ENCODE assay signal across 8 mouse cellular contexts in genomic region chr5:92656256-92656655, GRCm38 (mm10). TPM values are rescaled to one million over a fixed set of nuclear protein-coding genes. Genes with fewer than 3 reads are reported as not detected.
A peak's percentile ranks its signal among the peaks of the same experiment; 100 is the strongest.
DNase-seq lines count a peak whose midpoint lies in the region; ATAC-seq and TF ChIP-seq lines count a peak whose summit lies in the region.

No protein-coding gene starts in this region.

- no peak for TF ChIP-seq EP300 in ES-Bruce4 (IDR thresholded peaks at IDR 0.05; ENCODE audit: insufficient read depth, low read depth, low read length)

- no peaks in the 10 kb centered on the region for H3K36me3 ChIP-seq in ES-Bruce4 (ENCODE audit: control insufficient read depth, insufficient read depth, low read length, poor library complexity, severe bottlenecking)
- H3K36me3 ChIP-seq in lung, embryonic 16.5 days (ENCODE audit: control insufficient read depth, insufficient read depth, low read length) = no peaks in the 10 kb centered on the region

- peak; percentile 67 for TF ChIP-seq CTCF in ES-Bruce4 (IDR thresholded peaks at IDR 0.05; ENCODE audit: low read depth, low read length)
- peak; percentile 93 for TF ChIP-seq CTCF in gastrocnemius, adult 2 months (IDR thresholded peaks at IDR 0.05)

- no peak overlapping the region for H3K4me3 ChIP-seq in ES-Bruce4 (ENCODE audit: low read depth, low read length)
- H3K4me3 ChIP-seq in gastrocnemius, adult 2 months = no peak overlapping the region
- H3K4me3 ChIP-seq in lung, embryonic 16.5 days (ENCODE audit: low read length) = no peak overlapping the region

- no peak overlapping the region for H3K9ac ChIP-seq in ES-Bruce4 (ENCODE audit: low read depth, poor library complexity, severe bottlenecking)
- H3K9ac ChIP-seq in lung, embryonic 16.5 days (ENCODE audit: low read length) = no peak overlapping the region

- intact Hi-C loops in gastrocnemius, adult 2 months (cut with DNase I) = loop anchor here (1.0 to 5.0 kb wide), 3 partner anchors 54 to 196 kb away; partner anchors contain the start of genes Scarb2 and Stbd1

- ATAC-seq in lung, embryonic 16.5 days (ENCODE audit: low read depth) = peak; percentile 41; the same call in 1 of the 2 replicates

- no peak overlapping the region for H3K4me2 ChIP-seq in lung, embryonic 16.5 days (ENCODE audit: low read depth, low read length)

- TF ChIP-seq POLR2A in ES-Bruce4 (IDR thresholded peaks at IDR 0.05; ENCODE audit: insufficient read depth, low read length) = no peak

- 0% methylated on average over 1 of the region's 1 CpGs for WGBS in lung, embryonic 16.5 days

- no peaks in the 10 kb centered on the region for H3K27me3 ChIP-seq in ES-Bruce4 (ENCODE audit: control insufficient read depth, insufficient read depth, low read length, poor library complexity, severe bottlenecking)
- H3K27me3 ChIP-seq in lung, embryonic 16.5 days (ENCODE audit: control insufficient read depth, insufficient read depth, low read depth, low read length) = no peaks in the 10 kb centered on the region

- DNase-seq in B cell, adult 2 months = peak; percentile 81 to 86
- DNase-seq in cerebellum, adult 9-10 months = peak; percentile 50
- peak; percentile 75 for DNase-seq in gastrocnemius, adult 2 months
- peak; percentile 80 to 82 for DNase-seq in kidney, postnatal 4 days
- DNase-seq in right cerebral cortex, postnatal 25 days = peak; percentile 47
- DNase-seq in Muller cell, postnatal 12 days (ENCODE audit: inconsistent ontology term) = no peak

- H3K27ac ChIP-seq in ES-Bruce4 (ENCODE audit: insufficient read depth, low read length) = no peak overlapping the region
- H3K27ac ChIP-seq in gastrocnemius, adult 2 months = no peak overlapping the region
- no peak overlapping the region for H3K27ac ChIP-seq in lung, embryonic 16.5 days (ENCODE audit: low read length)

- no peaks in the 10 kb centered on the region for H3K9me3 ChIP-seq in ES-Bruce4 (replicated peaks; ENCODE audit: control insufficient read depth, insufficient read depth, low read length, poor library complexity, severe bottlenecking)
- H3K9me3 ChIP-seq in lung, embryonic 16.5 days (ENCODE audit: control insufficient read depth, low read length) = no peaks in the 10 kb centered on the region

- no peaks in the 10 kb centered on the region for H3K4me1 ChIP-seq in ES-Bruce4 (ENCODE audit: control insufficient read depth, insufficient read depth, low read length)
- H3K4me1 ChIP-seq in lung, embryonic 16.5 days (replicated peaks; ENCODE audit: control insufficient read depth, insufficient read depth, low read length) = no peaks in the 10 kb centered on the region

RNA-seq across cellular contexts. Expression of gene Ccdc158, which starts 18.8 kb away (rescaled TPM):
- 4.7 and 5.4 TPM in 2 replicates for polyA plus RNA-seq in ES-Bruce4 (2011; ENCODE audit: insufficient read depth, insufficient read length, low read depth, missing spikeins)
- total RNA-seq in gastrocnemius, adult 2 months (2021) = under 1 TPM; 0.31 to 0.54 TPM
- polyA plus RNA-seq in lung, embryonic 16.5 days (2015; fragmentation: Nextera tagmentation; extraction: Ambion mirVana) = 3.3 TPM in 2 replicates

RNA-seq across cellular contexts. Expression of gene Shroom3, which starts 27.0 kb away (rescaled TPM):
- polyA plus RNA-seq in ES-Bruce4 (2011; ENCODE audit: insufficient read depth, insufficient read length, low read depth, missing spikeins) = 49.1 and 54.2 TPM in 2 replicates
- total RNA-seq in gastrocnemius, adult 2 months (2021) = 1 to 10 TPM in 1 of 2 experiments, under 1 TPM in 1; 0.53 to 1.2 TPM
- 4.0 and 5.0 TPM in 2 replicates for polyA plus RNA-seq in lung, embryonic 16.5 days (2015; fragmentation: Nextera tagmentation; extraction: Ambion mirVana)

RNA-seq across cellular contexts. Expression of gene Stbd1, which starts 53.4 kb away (rescaled TPM):
- 2.7 and 2.8 TPM in 2 replicates for polyA plus RNA-seq in ES-Bruce4 (2011; ENCODE audit: insufficient read depth, insufficient read length, low read depth, missing spikeins)
- total RNA-seq in gastrocnemius, adult 2 months (2021) = 10 to 100 TPM; 37.8 to 52.6 TPM
- 133 and 142 TPM in 2 replicates for polyA plus RNA-seq in lung, embryonic 16.5 days (2015; fragmentation: Nextera tagmentation; extraction: Ambion mirVana)

Comparison
In these comparisons a context has a peak if more than half of its experiments do, and no peak if none do; other contexts are left out.
1. RNA of gene Stbd1, which starts 53.4 kb away (polyA plus RNA-seq): 133 to 142 TPM in lung, embryonic 16.5 days; 2.7 to 2.8 TPM in ES-Bruce4; every median in the first group is over 10 times any median in the second.